Mouse (Mus musculus) neural tube, embryonic 13.5 days (tissue): ENCODE measurements around the gene Mrgprb8. TPM values are rescaled to one million over a fixed set of nuclear protein-coding genes. Genes with fewer than 3 reads are reported as not detected.
"Not testable (repeated sequence)": the region's sequence is repeated elsewhere in the genome, so short reads cannot be mapped to it uniquely, and the experiment has no call there.

Experiments
- ATAC-seq: fragments of 200-750 bp; cut with Nextera tagmentation; 2 replicates; pipeline ENCODE4 v1.8.0; 2017; ENCODE audit warnings: low read depth, mild to moderate bottlenecking, moderate TSS enrichment, moderate library complexity
- H3K27ac ChIP-seq: fragments of 300-500 bp; sonication (generic); replicated peaks from 2 replicates; pipeline ENCODE4 v1.5.1; 2015; ENCODE audit warnings: moderate library complexity, mild to moderate bottlenecking, inconsistent platforms
- H3K27me3 ChIP-seq: fragments of 300-500 bp; sonication (generic); 2 replicates; pipeline ENCODE4 v1.6.1; 2015; ENCODE audit warnings: mild to moderate bottlenecking, inconsistent platforms
- H3K36me3 ChIP-seq: fragments of 300-500 bp; sonication (generic); 2 replicates; pipeline ENCODE4 v1.6.1; 2015; ENCODE audit warnings: mild to moderate bottlenecking, inconsistent platforms
- H3K4me1 ChIP-seq: fragments of 300-500 bp; sonication (generic); replicated peaks from 2 replicates; pipeline ENCODE4 v1.6.1; 2015; ENCODE audit warnings: inconsistent platforms
- H3K4me2 ChIP-seq: fragments of 300-500 bp; sonication (generic); 2 replicates; pipeline ENCODE4 v1.6.1; 2015; ENCODE audit warnings: inconsistent platforms, mild to moderate bottlenecking, moderate library complexity
- H3K4me3 ChIP-seq: fragments of 300-500 bp; sonication (generic); 2 replicates; pipeline ENCODE4 v1.5.1; 2015; ENCODE audit warnings: mild to moderate bottlenecking, inconsistent platforms
- H3K9ac ChIP-seq: fragments of 300-500 bp; sonication (generic); 2 replicates; pipeline ENCODE4 v1.6.1; 2015; ENCODE audit warnings: moderate library complexity, mild to moderate bottlenecking, inconsistent platforms
- H3K9me3 ChIP-seq: fragments of 300-500 bp; sonication (generic); 2 replicates; pipeline ENCODE4 v1.6.1; 2016; ENCODE audit warnings: inconsistent platforms
- WGBS: fragments of 180-500 bp; shearing (Covaris S2); methylation state at CpG from one replicate; pipeline ENCODE4 v1.1.7; 2015; 5-methylcytosine and 5-hydroxymethylcytosine counted together
- polyA plus RNA-seq: library from polyadenylated mRNA; unstranded; fragments of >200 nt; fragmentation: Nextera tagmentation; extraction: Ambion mirVana; gene quantifications from 2 replicates; pipeline ENCODE4 v1.2.1, GENCODE M21; 2015

Mrgprb8 gene
- not detected in 2 replicates for polyA plus RNA-seq

- no peak within 1 kb of the TSS for H3K4me2 ChIP-seq
- no peaks in the 10 kb centered on the region for H3K4me1 ChIP-seq
- WGBS = 88% methylated on average over 2 of the region's 2 CpGs
- H3K9ac ChIP-seq = no peak within 1 kb of the TSS
- H3K9me3 ChIP-seq = peaks cover 43% of the 10 kb centered on the region
- no peak for ATAC-seq
- H3K27ac ChIP-seq = no peak within 1 kb of the TSS
- no peaks in the 10 kb centered on the region for H3K36me3 ChIP-seq
- no peaks in the 10 kb centered on the region for H3K27me3 ChIP-seq
- H3K4me3 ChIP-seq = no peak within 1 kb of the TSS
These were observed at the start of gene Mrgprb8 for GRCm38 (mm10) chr7:48388226-48388625. Gene Mrgprb8, plus strand, starts transcription at chr7:48388526.

- H3K27ac ChIP-seq, H3K27me3 ChIP-seq, H3K4me3 ChIP-seq, ATAC-seq, H3K4me1 ChIP-seq, H3K9ac ChIP-seq, H3K4me2 ChIP-seq, H3K36me3 ChIP-seq: not testable (repeated sequence)
- WGBS = 86% methylated on average over 3 of the region's 3 CpGs
- H3K9me3 ChIP-seq = peaks cover 48% of the 10 kb centered on the region
These were observed 47.6 kb downstream of the Mrgprb8 start for GRCm38 (mm10) chr7:48435936-48436335.

- no peaks in the 10 kb centered on the region for H3K36me3 ChIP-seq
- H3K27ac ChIP-seq = no peak overlapping the region
- H3K4me3 ChIP-seq = no peak overlapping the region
- no peaks in the 10 kb centered on the region for H3K4me1 ChIP-seq
- no peak for ATAC-seq
- 57% methylated on average over 3 of the region's 3 CpGs for WGBS
- no peak overlapping the region for H3K9ac ChIP-seq
- H3K9me3 ChIP-seq = peaks cover 48% of the 10 kb centered on the region
- no peaks in the 10 kb centered on the region for H3K27me3 ChIP-seq
- H3K4me2 ChIP-seq = no peak overlapping the region
These were observed 48.3 kb downstream of the Mrgprb8 start for GRCm38 (mm10) chr7:48436581-48436980.

Other genes starting within 250 kb of the Mrgprb8 start
- not detected in 2 replicates for gene Mrgprb5, start 219.5 kb upstream of the Mrgprb8 start, polyA plus RNA-seq
- gene Mrgprb4, start 189.2 kb upstream of the Mrgprb8 start, polyA plus RNA-seq = not detected in 2 replicates
- gene Mrgprb1, start 67.8 kb downstream of the Mrgprb8 start, polyA plus RNA-seq = not detected in 2 replicates
- not detected in 2 replicates for gene Mrgprx2, start 110.8 kb downstream of the Mrgprb8 start, polyA plus RNA-seq
- not detected in 2 replicates for gene Mrgprb2, start 169.6 kb downstream of the Mrgprb8 start, polyA plus RNA-seq